1 mouse cellular context compared by ENCODE assay signal in the genomic region with DNA sequence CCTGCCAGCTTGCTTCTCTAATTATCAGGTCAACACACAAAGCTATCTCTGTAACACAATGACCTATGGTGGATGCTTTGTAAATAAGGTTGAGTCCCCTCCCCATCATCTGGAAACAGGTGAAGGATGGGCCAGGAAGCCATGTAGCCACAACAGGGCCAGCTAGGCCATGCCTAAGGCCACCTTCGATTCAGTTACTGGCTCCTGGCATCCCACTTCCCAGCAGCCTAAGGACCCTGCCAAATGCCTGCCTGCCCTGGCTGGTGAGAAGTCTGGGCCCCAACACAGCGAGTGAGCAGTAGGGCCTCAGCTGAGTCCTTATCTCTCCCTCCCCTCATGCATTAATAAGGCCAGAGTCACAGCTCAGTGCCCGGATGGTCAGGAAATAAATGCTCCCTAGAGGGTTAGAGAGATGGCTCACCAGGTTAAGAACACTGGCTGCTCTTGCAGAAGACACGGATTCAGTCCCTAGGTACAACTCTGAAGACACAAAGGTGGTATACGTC.
TF ChIP-seq lines count a peak whose summit lies in the region.

No protein-coding gene starts in this region.

TF ChIP-seq in CH12.LX, 34 proteins besides CTCF, POLR2A, EP300 and RAD21 (continued from another document):
- TF ChIP-seq ETS1 (conservative IDR thresholded peaks at IDR 0.05; ENCODE audit: low read depth, low read length) = peak; percentile 38
- TF ChIP-seq PAX5 (IDR thresholded peaks at IDR 0.05; ENCODE audit: low read length) = no peak
- no peak for TF ChIP-seq E2F4 (IDR thresholded peaks at IDR 0.05; ENCODE audit: insufficient replicate concordance, low read depth, low read length)
